Mouse (Mus musculus) stomach, embryonic 14.5 days (tissue): ENCODE results near the gene Fam183b. TPM values are rescaled to one million over a fixed set of nuclear protein-coding genes. Genes with fewer than 3 reads are reported as not detected.

Experiments
- polyA plus RNA-seq: library from polyadenylated mRNA; unstranded; fragments of >200 nt; fragmentation: Nextera tagmentation; extraction: Ambion mirVana; gene quantifications from 2 replicates; pipeline ENCODE4 v1.2.1, GENCODE M21; 2014

The Fam183b gene
- polyA plus RNA-seq, 1 experiment from 2014 or later: 8.7 TPM

Other genes with a start within 250 kb of the Fam183b start
- 0.12 TPM in 1 of 2 replicates, not detected in the other for gene Olfr328, start 246.3 kb downstream of the Fam183b start, polyA plus RNA-seq
- gene Olfr224, start 231.4 kb downstream of the Fam183b start, polyA plus RNA-seq: not detected in 2 replicates
- gene Olfr325, start 224.2 kb downstream of the Fam183b start, polyA plus RNA-seq: not detected in 2 replicates
- not detected in 2 replicates for gene Olfr324, start 206.8 kb downstream of the Fam183b start, polyA plus RNA-seq
- 0.58 and 0.90 TPM in 2 replicates for gene 2210407C18Rik, start 185.9 kb downstream of the Fam183b start, polyA plus RNA-seq
- not detected in 2 replicates for gene Olfr323, start 171.5 kb downstream of the Fam183b start, polyA plus RNA-seq
- 0.14 TPM in 1 of 2 replicates, not detected in the other for gene Trim58, start 161.5 kb downstream of the Fam183b start, polyA plus RNA-seq
- gene Olfr322, start 143.2 kb downstream of the Fam183b start, polyA plus RNA-seq: not detected in 2 replicates
- not detected in 2 replicates for gene Olfr320, start 120.9 kb downstream of the Fam183b start, polyA plus RNA-seq
- not detected in 2 replicates for gene Olfr319, start 102.8 kb downstream of the Fam183b start, polyA plus RNA-seq
- not detected in 2 replicates for gene Olfr318, start 77.9 kb downstream of the Fam183b start, polyA plus RNA-seq
- not detected in 2 replicates for gene Olfr317, start 62.7 kb downstream of the Fam183b start, polyA plus RNA-seq
- not detected in 2 replicates for gene Olfr316, start 49.2 kb downstream of the Fam183b start, polyA plus RNA-seq
- not detected in 2 replicates for gene Olfr315, start 28.8 kb downstream of the Fam183b start, polyA plus RNA-seq
- gene Olfr314, start 19.0 kb downstream of the Fam183b start, polyA plus RNA-seq: not detected in 2 replicates
- gene Olfr313, start 13.0 kb upstream of the Fam183b start, polyA plus RNA-seq: not detected in 2 replicates
- gene Olfr312, start 27.3 kb upstream of the Fam183b start, polyA plus RNA-seq: not detected in 2 replicates
- not detected in 2 replicates for gene Olfr311, start 37.3 kb upstream of the Fam183b start, polyA plus RNA-seq
- gene Gm12258, start 45.2 kb upstream of the Fam183b start, polyA plus RNA-seq: 11.4 and 12.4 TPM in 2 replicates
- 7.1 and 9.4 TPM in 2 replicates for gene 2810021J22Rik, start 65.3 kb upstream of the Fam183b start, polyA plus RNA-seq
- 7.5 and 8.2 TPM in 2 replicates for gene Zfp39, start 102.3 kb upstream of the Fam183b start, polyA plus RNA-seq
- gene Btnl10, start 115.9 kb upstream of the Fam183b start, polyA plus RNA-seq: 0.07 TPM in 1 of 2 replicates, not detected in the other
- gene Rnf187, start 137.0 kb upstream of the Fam183b start, polyA plus RNA-seq: 211 and 222 TPM in 2 replicates
- 31.2 and 32.5 TPM in 2 replicates for gene Hist3h2ba, start 147.0 kb upstream of the Fam183b start, polyA plus RNA-seq
- gene Hist3h2a, start 152.7 kb upstream of the Fam183b start, polyA plus RNA-seq: 32.4 and 33.9 TPM in 2 replicates
- 0.20 and 0.62 TPM in 2 replicates for gene Trim17, start 152.7 kb upstream of the Fam183b start, polyA plus RNA-seq
- gene Trim11, start 176.1 kb upstream of the Fam183b start, polyA plus RNA-seq: 18.1 and 20.3 TPM in 2 replicates